Mouse (Mus musculus) C2C12 (cell line): Measurements from ENCODE around the gene Igsf9b.

Experiments used
- CEBPB ChIP-seq: IDR thresholded peaks from one replicate; pipeline ENCODE4 v1.6.1; 2011; ENCODE audit warnings: low read depth, mild to moderate bottlenecking, control low read depth, moderate library complexity
- CTCF ChIP-seq: IDR thresholded peaks from one replicate; pipeline ENCODE4 v1.5.1; 2011; ENCODE audit not compliant: control insufficient read depth, insufficient read depth, insufficient read length
- FOSL1 ChIP-seq: IDR thresholded peaks from one replicate; pipeline ENCODE4 v1.8.0; 2011; ENCODE audit warnings: mild to moderate bottlenecking, low read length; ENCODE audit not compliant: poor library complexity, insufficient read depth, severe bottlenecking
- MAX ChIP-seq: IDR thresholded peaks from one replicate; pipeline ENCODE4 v1.6.1; 2011; ENCODE audit warnings: mild to moderate bottlenecking, control low read depth
- MYOD1 ChIP-seq: IDR thresholded peaks from one replicate; pipeline ENCODE4 v1.6.1; 2011; ENCODE audit warnings: low read depth; ENCODE audit not compliant: control insufficient read depth, insufficient read length
- MYOG ChIP-seq: IDR thresholded peaks from one replicate; pipeline ENCODE4 v1.6.1; 2011; ENCODE audit not compliant: control insufficient read depth, insufficient read length; ENCODE audit errors: extremely low read depth
- USF1 ChIP-seq: IDR thresholded peaks from one replicate; pipeline ENCODE4 v1.6.1; 2011; ENCODE audit warnings: low read depth, mild to moderate bottlenecking, control low read depth, moderate library complexity

DNA sequence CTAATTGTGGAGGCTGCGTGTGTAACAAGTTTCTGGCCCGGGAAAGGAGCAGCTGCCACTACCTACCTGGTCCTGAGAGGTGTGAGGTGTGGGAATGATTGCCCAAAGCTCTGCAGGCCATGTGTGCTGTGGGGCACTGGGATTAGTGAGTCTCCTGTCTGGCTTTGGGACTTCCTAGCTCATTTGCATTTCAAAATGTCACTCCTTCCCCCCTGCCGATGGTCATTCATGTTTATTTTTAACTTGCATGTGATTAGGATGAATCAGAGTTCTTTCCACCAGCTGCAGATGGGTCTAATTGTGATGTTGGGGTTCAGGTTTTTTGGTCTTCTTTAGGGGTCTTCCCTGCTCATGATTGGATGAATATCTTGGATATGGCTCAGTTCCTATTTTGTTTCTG is 34.0 kb upstream of the Igsf9b start:
- TF ChIP-seq CTCF (no peak), MYOD1 (no peak), MAX (no peak), FOSL1 (no peak), USF1 (no peak), CEBPB (no peak), MYOG (no peak)
